Mouse (Mus musculus): ENCODE measurements at regions not wholly inside any gene's neighbourhood (a gene's known extent, or its start where the extent isn't known, plus 50 kb on each side); places are given as distances from the start of the nearest gene placed in this dataset.

DNA sequence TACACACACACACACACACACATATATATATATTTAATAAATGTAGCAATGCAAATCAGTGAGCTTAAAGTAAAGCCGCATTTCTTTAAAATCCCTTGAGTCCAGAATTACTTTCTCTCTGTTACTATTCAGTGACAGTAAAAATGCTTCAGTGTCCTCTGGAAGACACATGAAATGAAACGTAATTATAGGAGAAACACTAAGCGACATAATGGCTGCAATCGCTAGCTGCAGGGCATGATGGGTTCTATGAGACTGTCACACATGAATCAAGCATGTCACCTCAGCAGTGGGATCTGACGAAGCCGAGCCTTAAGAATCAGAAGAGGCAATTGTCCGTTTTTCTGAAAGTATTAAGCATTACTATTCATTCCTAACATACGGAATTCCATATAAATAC is 385.7 kb downstream of the Basp1 start:
- no peak for TF ChIP-seq CTCF (IDR thresholded peaks at IDR 0.05; ENCODE audit: low read depth, low read length)
- TF ChIP-seq EP300 (IDR thresholded peaks at IDR 0.05; ENCODE audit: insufficient read depth, low read depth, low read length) = no peak
- TF ChIP-seq POLR2A (IDR thresholded peaks at IDR 0.05; ENCODE audit: insufficient read depth, low read length) = no peak
- Histone ChIP-seq H3K36me3 (ENCODE audit: control insufficient read depth, insufficient read depth, low read length, poor library complexity, severe bottlenecking) (no peaks in the 10 kb centered on the region), H3K9ac (ENCODE audit: low read depth, poor library complexity, severe bottlenecking) (no peak overlapping the region), H3K27me3 (ENCODE audit: control insufficient read depth, insufficient read depth, low read length, poor library complexity, severe bottlenecking) (0 out of 2 replicates have a peak, but pooled peaks cover 1% of the 10 kb centered on the region), H3K27ac (ENCODE audit: insufficient read depth, low read length) (no peak overlapping the region), H3K4me1 (ENCODE audit: control insufficient read depth, insufficient read depth, low read length) (no peaks in the 10 kb centered on the region), H3K9me3 (replicated peaks; ENCODE audit: control insufficient read depth, insufficient read depth, low read length, poor library complexity, severe bottlenecking) (no peaks in the 10 kb centered on the region), H3K4me3 (ENCODE audit: low read depth, low read length) (no peak overlapping the region)

DNA sequence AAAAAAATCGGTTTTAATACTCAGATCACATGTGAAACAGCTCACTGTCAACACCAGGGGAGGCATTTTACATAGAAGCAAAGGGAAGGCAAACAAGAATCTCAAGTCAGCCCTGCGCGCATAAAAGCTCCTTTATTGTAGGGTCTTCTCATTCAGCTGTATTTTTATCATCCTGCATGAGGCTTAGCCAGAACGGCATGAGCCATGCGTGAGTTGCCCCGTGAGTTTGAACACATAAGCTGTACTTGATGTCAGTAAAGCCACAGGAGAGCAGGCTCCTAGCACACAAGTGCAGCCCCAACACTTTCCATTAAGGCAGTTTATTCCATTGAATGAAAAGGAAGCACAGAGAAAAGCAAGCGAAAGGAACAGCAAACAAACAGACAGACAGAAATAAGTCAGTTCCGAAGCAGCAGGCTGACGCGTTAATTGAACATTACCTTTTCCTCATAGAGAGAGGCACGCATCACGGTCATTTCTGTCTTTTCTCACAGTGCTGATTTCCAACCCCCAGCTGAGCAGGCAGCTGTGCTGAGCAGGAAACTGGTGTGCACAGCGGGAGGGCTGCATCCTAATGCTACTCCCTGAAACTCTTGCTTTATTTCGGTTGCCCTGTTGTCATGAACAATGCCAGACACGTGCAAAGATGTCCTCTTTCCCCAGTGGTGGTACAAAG is 386.6 kb downstream of the Basp1 start:
- Histone ChIP-seq H3K36me3 (ENCODE audit: control insufficient read depth, insufficient read depth, low read length, poor library complexity, severe bottlenecking) (no peaks in the 10 kb centered on the region), H3K4me3 (ENCODE audit: low read depth, low read length) (no peak overlapping the region), H3K27ac (ENCODE audit: insufficient read depth, low read length) (no peak overlapping the region), H3K27me3 (ENCODE audit: control insufficient read depth, insufficient read depth, low read length, poor library complexity, severe bottlenecking) (0 out of 2 replicates have a peak, but pooled peaks cover 1% of the 10 kb centered on the region), H3K4me1 (ENCODE audit: control insufficient read depth, insufficient read depth, low read length) (no peaks in the 10 kb centered on the region), H3K9ac (ENCODE audit: low read depth, poor library complexity, severe bottlenecking) (no peak overlapping the region), H3K9me3 (replicated peaks; ENCODE audit: control insufficient read depth, insufficient read depth, low read length, poor library complexity, severe bottlenecking) (no peaks in the 10 kb centered on the region)
- TF ChIP-seq CTCF (IDR thresholded peaks at IDR 0.05; ENCODE audit: low read depth, low read length) = no peak
- no peak for TF ChIP-seq POLR2A (IDR thresholded peaks at IDR 0.05; ENCODE audit: insufficient read depth, low read length)
- no peak for TF ChIP-seq EP300 (IDR thresholded peaks at IDR 0.05; ENCODE audit: insufficient read depth, low read depth, low read length)

DNA sequence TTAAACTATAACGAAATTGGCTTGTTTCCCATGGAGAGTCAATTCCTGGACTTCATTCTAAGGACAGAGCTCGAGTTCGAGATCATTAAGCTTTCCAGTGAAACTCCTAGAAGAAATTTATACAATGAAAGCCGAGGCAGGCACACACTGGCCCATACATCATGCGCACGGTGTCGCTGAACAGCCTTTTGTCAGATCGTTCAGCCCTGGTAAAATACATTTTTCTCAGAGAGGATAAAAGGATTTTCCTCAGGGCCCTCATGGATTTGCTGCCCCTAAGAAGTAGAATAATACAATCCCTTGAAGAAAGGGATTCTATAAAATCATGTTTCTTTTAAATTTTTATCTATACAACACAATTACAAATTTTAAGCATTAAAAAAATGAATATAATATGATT is 387.2 kb downstream of the Basp1 start:
- Histone ChIP-seq H3K9ac (ENCODE audit: low read depth, poor library complexity, severe bottlenecking) (no peak overlapping the region), H3K4me1 (ENCODE audit: control insufficient read depth, insufficient read depth, low read length) (no peaks in the 10 kb centered on the region), H3K27ac (ENCODE audit: insufficient read depth, low read length) (no peak overlapping the region), H3K36me3 (ENCODE audit: control insufficient read depth, insufficient read depth, low read length, poor library complexity, severe bottlenecking) (no peaks in the 10 kb centered on the region), H3K4me3 (ENCODE audit: low read depth, low read length) (no peak overlapping the region), H3K27me3 (ENCODE audit: control insufficient read depth, insufficient read depth, low read length, poor library complexity, severe bottlenecking) (0 out of 2 replicates have a peak, but pooled peaks cover 1% of the 10 kb centered on the region), H3K9me3 (replicated peaks; ENCODE audit: control insufficient read depth, insufficient read depth, low read length, poor library complexity, severe bottlenecking) (no peaks in the 10 kb centered on the region)
- TF ChIP-seq CTCF (IDR thresholded peaks at IDR 0.05; ENCODE audit: low read depth, low read length) = no peak
- TF ChIP-seq EP300 (IDR thresholded peaks at IDR 0.05; ENCODE audit: insufficient read depth, low read depth, low read length) = no peak
- TF ChIP-seq POLR2A (IDR thresholded peaks at IDR 0.05; ENCODE audit: insufficient read depth, low read length) = no peak

DNA sequence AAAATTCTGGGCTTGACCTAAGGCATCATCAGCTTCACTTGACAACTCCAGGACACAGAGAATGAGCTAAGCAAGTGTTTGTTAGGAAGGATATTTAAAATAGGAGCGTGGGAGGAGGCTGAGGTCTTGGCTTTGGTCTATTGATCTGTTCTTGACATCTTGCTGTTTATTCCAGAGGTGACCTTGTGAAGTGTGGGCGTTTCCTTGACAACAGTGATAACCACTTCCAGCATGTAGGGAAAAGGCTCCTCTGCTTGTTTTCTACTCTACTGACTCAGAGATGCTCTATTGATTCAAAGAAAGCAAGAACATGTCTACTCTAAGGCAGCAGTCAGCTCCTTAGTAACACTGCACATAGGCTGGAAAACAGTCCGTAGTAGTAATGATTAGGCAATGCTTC is 392.6 kb downstream of the Basp1 start:
- Histone ChIP-seq H3K27ac (ENCODE audit: insufficient read depth, low read length) (no peak overlapping the region), H3K4me3 (ENCODE audit: low read depth, low read length) (no peak overlapping the region), H3K4me1 (ENCODE audit: control insufficient read depth, insufficient read depth, low read length) (no peaks in the 10 kb centered on the region), H3K9ac (ENCODE audit: low read depth, poor library complexity, severe bottlenecking) (no peak overlapping the region), H3K36me3 (ENCODE audit: control insufficient read depth, insufficient read depth, low read length, poor library complexity, severe bottlenecking) (no peaks in the 10 kb centered on the region), H3K9me3 (replicated peaks; ENCODE audit: control insufficient read depth, insufficient read depth, low read length, poor library complexity, severe bottlenecking) (no peaks in the 10 kb centered on the region), H3K27me3 (ENCODE audit: control insufficient read depth, insufficient read depth, low read length, poor library complexity, severe bottlenecking) (0 out of 2 replicates have a peak, but pooled peaks cover 1% of the 10 kb centered on the region)
- no peak for TF ChIP-seq CTCF (IDR thresholded peaks at IDR 0.05; ENCODE audit: low read depth, low read length)
- no peak for TF ChIP-seq POLR2A (IDR thresholded peaks at IDR 0.05; ENCODE audit: insufficient read depth, low read length)

DNA sequence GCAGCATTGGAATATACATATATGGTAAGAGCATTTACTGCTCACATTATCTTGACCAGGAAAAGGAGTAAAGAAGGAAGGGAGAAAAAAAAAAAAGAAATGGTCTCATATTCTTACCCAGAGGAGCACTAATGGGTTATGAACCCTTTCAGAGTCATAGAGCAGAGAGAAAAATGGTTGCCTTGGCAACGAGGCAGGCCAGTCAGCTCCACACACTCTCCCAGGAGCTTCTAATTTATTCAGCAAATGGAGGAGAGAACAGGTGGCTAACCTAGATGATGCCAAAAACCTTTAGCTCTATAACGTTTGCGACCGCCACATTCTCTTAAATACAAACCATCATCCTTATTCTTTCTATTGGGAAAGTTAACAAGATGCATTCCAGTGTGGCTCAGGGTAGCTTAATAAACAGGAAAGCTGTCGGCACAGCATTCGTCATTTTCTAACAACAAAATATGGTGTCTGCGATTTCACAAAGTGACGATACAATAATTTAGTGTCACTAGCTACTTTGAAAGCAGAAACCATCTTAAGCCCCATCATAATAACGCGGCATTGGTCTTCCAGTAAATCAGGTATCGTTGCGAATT is 394.1 kb downstream of the Basp1 start:
- TF ChIP-seq CTCF (IDR thresholded peaks at IDR 0.05; ENCODE audit: low read depth, low read length) (no peak), EP300 (IDR thresholded peaks at IDR 0.05; ENCODE audit: insufficient read depth, low read depth, low read length) (no peak), POLR2A (IDR thresholded peaks at IDR 0.05; ENCODE audit: insufficient read depth, low read length) (no peak)
- no peaks in the 10 kb centered on the region for H3K27me3 ChIP-seq (ENCODE audit: control insufficient read depth, insufficient read depth, low read length, poor library complexity, severe bottlenecking)

DNA sequence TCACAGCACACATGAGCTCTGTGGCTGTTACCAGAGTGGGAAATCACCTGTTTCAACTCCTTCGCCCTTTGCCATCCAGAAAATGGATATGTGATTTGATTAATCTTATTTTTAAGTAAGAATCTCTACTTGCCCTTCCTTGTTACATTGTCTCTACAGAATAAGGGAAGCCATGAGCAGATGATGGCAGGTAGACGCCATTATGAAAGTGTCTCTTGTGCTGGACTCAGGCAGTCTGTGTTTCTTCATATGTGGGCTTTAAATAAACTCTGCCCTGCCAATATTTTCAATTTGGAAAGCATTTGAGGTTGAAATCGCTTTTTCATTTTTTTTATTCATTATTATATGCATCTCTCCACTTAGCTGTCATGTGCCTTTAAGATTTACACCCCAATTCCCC is 394.6 kb downstream of the Basp1 start:
- Histone ChIP-seq H3K27me3 (ENCODE audit: control insufficient read depth, insufficient read depth, low read length, poor library complexity, severe bottlenecking) (no peaks in the 10 kb centered on the region), H3K36me3 (ENCODE audit: control insufficient read depth, insufficient read depth, low read length, poor library complexity, severe bottlenecking) (no peaks in the 10 kb centered on the region), H3K27ac (ENCODE audit: insufficient read depth, low read length) (no peak overlapping the region), H3K9ac (ENCODE audit: low read depth, poor library complexity, severe bottlenecking) (no peak overlapping the region), H3K4me3 (ENCODE audit: low read depth, low read length) (no peak overlapping the region), H3K4me1 (ENCODE audit: control insufficient read depth, insufficient read depth, low read length) (no peaks in the 10 kb centered on the region), H3K9me3 (replicated peaks; ENCODE audit: control insufficient read depth, insufficient read depth, low read length, poor library complexity, severe bottlenecking) (no peaks in the 10 kb centered on the region)
- TF ChIP-seq CTCF (IDR thresholded peaks at IDR 0.05; ENCODE audit: low read depth, low read length) (no peak), EP300 (IDR thresholded peaks at IDR 0.05; ENCODE audit: insufficient read depth, low read depth, low read length) (no peak), POLR2A (IDR thresholded peaks at IDR 0.05; ENCODE audit: insufficient read depth, low read length) (no peak)

More for the DNA sequence above, 394.1 kb downstream of the Basp1 start:
- Histone ChIP-seq H3K27ac (ENCODE audit: insufficient read depth, low read length) (no peak overlapping the region), H3K4me3 (ENCODE audit: low read depth, low read length) (no peak overlapping the region), H3K4me1 (ENCODE audit: control insufficient read depth, insufficient read depth, low read length) (no peaks in the 10 kb centered on the region), H3K9me3 (replicated peaks; ENCODE audit: control insufficient read depth, insufficient read depth, low read length, poor library complexity, severe bottlenecking) (no peaks in the 10 kb centered on the region), H3K9ac (ENCODE audit: low read depth, poor library complexity, severe bottlenecking) (no peak overlapping the region), H3K36me3 (ENCODE audit: control insufficient read depth, insufficient read depth, low read length, poor library complexity, severe bottlenecking) (no peaks in the 10 kb centered on the region)

Measured in ES-Bruce4 (cell line).